Mouse (Mus musculus) embryonic facial prominence, embryonic 12.5 days (tissue): ENCODE results near the gene Ap1s1. TPM values are rescaled to one million over a fixed set of nuclear protein-coding genes. Genes with fewer than 3 reads are reported as not detected.

Source experiments
- ATAC-seq: fragments of 200-750 bp; cut with Nextera tagmentation; 2 replicates; pipeline ENCODE4 v1.8.0; 2017; ENCODE audit not compliant: insufficient number of reproducible peaks, insufficient read depth, low FRiP score, low TSS enrichment
- H3K27ac ChIP-seq: fragments of 300-500 bp; sonication (generic); 2 replicates; pipeline ENCODE4 v1.5.1; 2016; ENCODE audit warnings: mild to moderate bottlenecking
- H3K27me3 ChIP-seq: fragments of 300-500 bp; sonication (generic); 2 replicates; pipeline ENCODE4 v1.6.1; 2016; ENCODE audit warnings: mild to moderate bottlenecking, moderate library complexity
- H3K36me3 ChIP-seq: fragments of 300-500 bp; sonication (generic); 2 replicates; pipeline ENCODE4 v1.6.1; 2016; ENCODE audit warnings: mild to moderate bottlenecking
- H3K4me1 ChIP-seq: fragments of 300-500 bp; sonication (generic); 2 replicates; pipeline ENCODE4 v1.6.1; 2016
- H3K4me2 ChIP-seq: fragments of 300-500 bp; sonication (generic); replicated peaks from 2 replicates; pipeline ENCODE4 v1.6.1; 2016; ENCODE audit warnings: mild to moderate bottlenecking, moderate library complexity
- H3K4me3 ChIP-seq: fragments of 300-500 bp; sonication (generic); 2 replicates; pipeline ENCODE4 v1.5.1; 2016; ENCODE audit warnings: mild to moderate bottlenecking
- H3K9ac ChIP-seq: fragments of 300-500 bp; sonication (generic); 2 replicates; pipeline ENCODE4 v1.6.1; 2016; ENCODE audit warnings: mild to moderate bottlenecking, moderate library complexity
- H3K9me3 ChIP-seq: fragments of 300-500 bp; sonication (generic); 2 replicates; pipeline ENCODE4 v1.6.1; 2016; ENCODE audit warnings: mild to moderate bottlenecking, moderate library complexity
- WGBS: fragments of 180-500 bp; shearing (Covaris S2); methylation state at CpG from one replicate; pipeline ENCODE4 v1.1.7; 2016; 5-methylcytosine and 5-hydroxymethylcytosine counted together
- polyA plus RNA-seq: library from polyadenylated mRNA; unstranded; fragments of >200 nt; fragmentation: Nextera tagmentation; extraction: Ambion mirVana; gene quantifications from 2 replicates; pipeline ENCODE4 v1.2.1, GENCODE M21; 2016

Ap1s1 gene
- polyA plus RNA-seq, 1 experiment from 2014 or later: 175 TPM

DNA sequence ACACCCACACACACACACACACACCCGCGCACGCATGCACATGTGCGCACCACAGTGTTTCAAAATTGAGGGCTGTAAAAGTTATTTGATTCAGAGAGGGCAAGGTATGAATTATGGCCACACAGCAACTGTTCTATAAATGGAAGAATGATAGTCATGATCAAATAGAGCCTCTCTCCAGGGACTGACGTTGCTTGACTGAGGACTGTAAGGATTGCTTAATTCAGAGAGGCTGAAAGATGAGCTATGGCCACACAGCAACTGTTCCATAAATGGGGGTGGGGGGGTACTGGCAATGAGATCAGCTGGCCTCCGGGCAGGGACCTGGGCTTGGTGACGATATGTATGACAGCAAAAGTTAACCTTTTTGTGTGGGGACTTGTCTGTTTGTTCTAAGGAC, 31.3 kb upstream of the Ap1s1 start:
- 90% methylated on average over 7 of the region's 7 CpGs for WGBS
- H3K4me1 ChIP-seq: peaks cover 12% of the 10 kb centered on the region; the same call in 1 of the 2 replicates
- H3K36me3 ChIP-seq: no peaks in the 10 kb centered on the region
- H3K4me3 ChIP-seq: no peak overlapping the region
- no peaks in the 10 kb centered on the region for H3K27me3 ChIP-seq
- ATAC-seq: no peak
- no peak overlapping the region for H3K9ac ChIP-seq
- no peaks in the 10 kb centered on the region for H3K9me3 ChIP-seq
- H3K27ac ChIP-seq: no peak overlapping the region
- H3K4me2 ChIP-seq: no peak overlapping the region

DNA sequence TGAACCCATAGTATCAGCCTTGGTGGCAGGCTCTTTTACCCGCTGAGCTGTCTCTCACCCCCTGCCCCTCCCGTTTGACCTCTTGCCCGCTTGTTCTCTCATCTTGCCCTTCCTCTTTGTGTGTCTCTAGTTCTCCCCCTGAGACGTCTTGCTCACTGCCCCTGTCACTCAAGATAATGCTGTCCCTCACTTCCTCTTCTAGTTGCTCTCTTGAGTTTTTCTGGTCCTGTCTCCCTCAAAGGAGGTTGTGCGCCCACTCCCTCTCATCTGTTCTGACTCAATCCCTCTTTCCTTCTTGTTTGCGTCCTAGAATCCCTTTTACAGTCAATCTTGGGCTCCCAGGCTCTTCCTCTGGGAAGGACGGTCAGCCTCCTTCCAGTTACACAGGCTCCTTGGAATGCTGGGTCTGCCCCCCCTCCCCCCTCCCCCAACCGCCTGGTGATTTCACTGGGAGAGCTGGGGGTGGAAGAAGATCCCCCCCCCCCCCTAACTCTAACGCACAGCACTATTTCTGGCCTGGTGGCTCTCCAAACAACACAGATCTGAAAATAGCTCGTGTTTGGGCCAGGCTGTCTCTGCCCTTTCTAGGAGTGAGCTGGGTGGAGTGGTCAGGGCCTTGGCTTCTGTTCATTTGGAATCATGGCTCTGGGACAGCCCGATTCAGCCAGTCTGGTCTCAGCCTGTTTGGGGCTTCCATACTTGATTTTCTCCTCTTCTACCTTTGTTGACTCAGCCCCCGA, 30.4 kb upstream of the Ap1s1 start:
- Histone ChIP-seq H3K4me3 (no peak overlapping the region), H3K9ac (no peak overlapping the region), H3K9me3 (no peaks in the 10 kb centered on the region), H3K27me3 (no peaks in the 10 kb centered on the region), H3K4me1 (peaks cover 16% of the 10 kb centered on the region; the same call in 1 of the 2 replicates), H3K27ac (0 out of 2 replicates have a peak overlapping the region, but pooled peaks have one; percentile 6), H3K36me3 (no peaks in the 10 kb centered on the region), H3K4me2 (no peak overlapping the region)
- WGBS: 31% methylated on average over 12 of the region's 12 CpGs
- ATAC-seq: no peak

DNA sequence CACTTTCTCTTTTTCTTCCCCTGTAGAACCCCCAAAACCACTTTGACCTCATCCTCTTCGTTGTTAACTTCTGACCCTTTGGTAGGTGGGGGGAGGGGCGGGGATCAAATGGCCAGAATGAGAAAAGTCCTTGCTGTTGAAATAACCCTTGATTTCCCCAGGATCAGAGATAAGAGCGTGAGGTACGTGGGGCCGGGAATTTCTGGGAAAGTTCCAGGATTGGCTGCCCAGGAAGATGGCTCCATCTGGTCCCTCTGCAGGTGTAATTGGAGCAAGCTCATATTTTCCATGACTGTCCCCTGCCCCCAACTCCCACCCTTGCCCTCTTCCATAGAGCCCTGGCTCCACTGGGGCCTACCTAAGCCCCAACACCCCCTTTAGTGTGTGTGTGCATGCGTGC, 29.8 kb upstream of the Ap1s1 start:
- Histone ChIP-seq H3K36me3 (no peaks in the 10 kb centered on the region), H3K9me3 (no peaks in the 10 kb centered on the region), H3K4me1 (peaks cover 16% of the 10 kb centered on the region; the same call in 1 of the 2 replicates), H3K4me3 (no peak overlapping the region), H3K4me2 (no peak overlapping the region), H3K27me3 (no peaks in the 10 kb centered on the region), H3K9ac (no peak overlapping the region), H3K27ac (no peak overlapping the region)
- WGBS: 65% methylated on average over 6 of the region's 6 CpGs
- no peak for ATAC-seq

DNA sequence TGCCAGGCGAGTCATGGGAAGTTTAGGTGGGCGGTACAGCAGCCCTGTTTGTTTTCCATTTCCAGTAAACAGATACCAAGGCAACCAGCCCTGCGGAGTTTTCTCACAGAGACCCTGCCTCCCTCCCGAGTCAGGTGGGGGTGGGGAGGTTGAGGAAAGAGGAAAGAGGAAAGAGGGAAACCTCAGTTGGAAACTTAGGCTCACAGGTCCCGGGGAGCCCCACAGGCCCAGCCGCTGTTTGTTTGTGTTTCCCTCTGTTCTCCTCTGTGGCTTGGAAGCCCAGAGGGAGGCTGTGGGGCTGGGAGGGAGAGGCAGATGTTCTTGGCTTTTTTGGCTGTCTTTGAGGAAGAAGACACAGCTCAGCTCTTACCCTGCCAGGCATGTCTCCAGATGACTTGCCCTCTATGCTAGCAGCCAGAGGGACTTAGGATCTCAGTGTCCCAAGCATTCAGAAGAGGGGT, 28.3 kb upstream of the Ap1s1 start:
- WGBS: 27% methylated on average over 6 of the region's 6 CpGs

DNA sequence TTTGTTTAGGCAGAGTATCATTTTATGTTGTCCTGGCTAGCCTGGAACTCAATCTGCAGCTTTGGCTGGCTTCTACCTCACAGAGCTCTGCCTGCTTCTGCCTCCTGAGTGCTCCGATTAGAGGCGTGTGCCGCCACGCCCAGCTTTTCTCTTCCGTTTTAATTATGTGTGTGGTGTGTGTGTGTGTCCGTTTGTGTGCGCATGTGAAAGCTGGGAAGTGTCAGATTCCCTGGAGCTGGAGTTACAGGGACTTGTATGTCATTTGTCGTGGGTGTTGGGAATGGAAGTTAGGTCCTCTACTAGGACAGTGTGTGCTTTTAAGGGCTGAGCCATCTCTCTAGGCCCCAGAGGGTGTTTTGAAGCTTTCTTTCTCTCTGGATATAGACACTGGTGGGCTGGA, 27.2 kb upstream of the Ap1s1 start:
- no peaks in the 10 kb centered on the region for H3K36me3 ChIP-seq
- H3K4me3 ChIP-seq: no peak overlapping the region
- ATAC-seq: no peak
- H3K4me1 ChIP-seq: peaks cover 12% of the 10 kb centered on the region; the same call in 1 of the 2 replicates
- H3K27me3 ChIP-seq: no peaks in the 10 kb centered on the region
- WGBS: 95% methylated on average over 8 of the region's 8 CpGs
- H3K9me3 ChIP-seq: no peaks in the 10 kb centered on the region
- H3K9ac ChIP-seq: no peak overlapping the region
- no peak overlapping the region for H3K4me2 ChIP-seq
- H3K27ac ChIP-seq: no peak overlapping the region

More for the DNA sequence above, 28.3 kb upstream of the Ap1s1 start:
- Histone ChIP-seq H3K27ac (0 out of 2 replicates have a peak overlapping the region, but pooled peaks have one; percentile 37), H3K4me1 (peaks cover 16% of the 10 kb centered on the region; the same call in 1 of the 2 replicates), H3K36me3 (no peaks in the 10 kb centered on the region), H3K9ac (no peak overlapping the region), H3K27me3 (no peaks in the 10 kb centered on the region), H3K9me3 (no peaks in the 10 kb centered on the region), H3K4me3 (no peak overlapping the region), H3K4me2 (no peak overlapping the region)
- ATAC-seq: no peak

DNA sequence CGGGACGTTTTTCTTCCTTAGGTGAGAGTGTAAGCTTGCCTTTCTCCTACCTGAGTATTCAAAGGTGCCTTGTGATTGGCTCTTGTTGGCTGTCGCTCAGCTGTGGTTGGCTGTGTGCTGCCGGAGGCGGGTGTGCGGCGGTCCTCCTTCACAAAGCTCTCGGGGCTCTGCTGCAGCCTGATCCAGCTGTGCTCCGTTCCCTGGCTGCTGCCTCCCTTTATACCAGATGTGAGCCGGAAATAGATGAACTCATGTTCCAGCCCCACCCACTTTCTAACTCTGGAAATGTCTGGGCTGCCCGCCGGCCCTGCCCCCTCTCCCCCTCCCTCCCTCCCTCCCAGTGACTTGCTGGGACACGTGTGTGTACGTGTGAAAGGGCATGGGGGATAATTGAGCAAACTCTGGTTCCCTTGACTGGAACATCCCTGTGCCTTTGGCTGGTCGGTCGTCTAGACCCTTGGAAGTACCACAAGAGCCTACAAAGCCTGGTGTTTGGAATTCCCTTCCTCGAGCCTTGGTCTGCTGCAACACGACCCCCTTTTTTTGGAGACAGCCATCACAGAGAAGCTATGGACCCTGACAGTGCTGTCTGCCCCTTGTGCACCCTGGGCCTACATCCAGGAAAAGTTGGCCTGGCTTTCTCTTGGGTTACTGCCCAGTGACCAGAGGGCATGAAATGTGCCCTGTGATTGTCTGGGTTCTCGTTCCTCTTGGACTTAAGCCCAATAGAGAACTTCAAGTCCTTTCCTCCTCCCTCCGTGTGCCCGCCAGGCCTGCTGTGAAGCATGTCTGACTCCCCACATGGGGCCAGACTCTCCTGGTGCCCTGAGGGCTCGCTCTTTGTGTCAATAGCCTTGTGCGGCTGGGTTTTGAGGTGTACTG, 26.4 kb upstream of the Ap1s1 start, which contains the start of gene Serpine1:
Gene Serpine1 (minus strand): TSS at position 190 of the 882 bp plus-strand sequence.
- Histone ChIP-seq H3K9me3 (no peaks in the 10 kb centered on the region), H3K9ac (no peak within 1 kb of the TSS), H3K4me3 (peak within 1 kb of the TSS; percentile 28), H3K36me3 (no peaks in the 10 kb centered on the region), H3K4me2 (peak within 1 kb of the TSS; percentile 47), H3K27ac (peak within 1 kb of the TSS; percentile 68), H3K27me3 (no peaks in the 10 kb centered on the region), H3K4me1 (peaks cover 9% of the 10 kb centered on the region; the same call in 1 of the 2 replicates)
- ATAC-seq: peak; percentile 90
- 16% methylated on average over 23 of the region's 23 CpGs for WGBS

DNA sequence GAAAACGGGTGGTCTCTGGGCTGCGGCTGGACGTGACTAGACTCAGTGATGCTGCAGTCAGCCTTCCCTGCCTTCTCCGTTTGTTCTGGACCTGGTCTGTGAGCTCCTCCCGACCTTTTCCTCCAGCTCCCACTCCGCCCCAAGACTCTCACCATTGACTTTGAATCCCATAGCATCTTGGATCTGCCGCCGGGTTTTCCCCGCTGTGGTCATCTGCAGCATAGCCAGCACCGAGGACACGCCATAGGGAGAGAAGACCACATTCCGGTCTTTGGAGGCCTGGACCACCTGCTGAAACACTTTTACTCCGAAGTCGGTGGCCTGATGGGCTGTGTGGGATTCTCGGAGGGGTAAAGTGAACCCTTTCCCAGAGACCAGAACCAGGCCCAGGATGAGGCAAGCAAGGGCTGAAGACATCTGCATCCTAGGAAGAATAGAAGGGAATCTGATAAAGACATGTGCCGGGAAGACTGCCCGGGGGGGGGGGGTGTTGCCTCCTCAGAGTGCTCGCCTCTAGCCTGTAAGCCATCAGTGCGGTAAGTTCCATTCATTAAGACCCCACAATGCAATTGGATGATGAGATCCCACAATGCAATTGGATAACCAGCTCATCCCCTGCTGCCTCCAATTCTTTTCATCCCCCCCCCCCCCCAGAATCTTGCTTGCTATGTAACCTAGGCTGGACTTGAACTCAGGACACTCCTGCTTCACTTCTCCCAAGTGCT, 25.1 kb upstream of the Ap1s1 start:
- Histone ChIP-seq H3K27ac (no peak overlapping the region), H3K36me3 (no peaks in the 10 kb centered on the region), H3K4me2 (peak overlapping the region; percentile 47; the same call in 1 of the 2 replicates), H3K4me1 (peaks cover 9% of the 10 kb centered on the region; the same call in 1 of the 2 replicates), H3K9ac (no peak overlapping the region), H3K27me3 (no peaks in the 10 kb centered on the region), H3K9me3 (no peaks in the 10 kb centered on the region), H3K4me3 (no peak overlapping the region)
- ATAC-seq: no peak
- WGBS: 88% methylated on average over 19 of the region's 19 CpGs

DNA sequence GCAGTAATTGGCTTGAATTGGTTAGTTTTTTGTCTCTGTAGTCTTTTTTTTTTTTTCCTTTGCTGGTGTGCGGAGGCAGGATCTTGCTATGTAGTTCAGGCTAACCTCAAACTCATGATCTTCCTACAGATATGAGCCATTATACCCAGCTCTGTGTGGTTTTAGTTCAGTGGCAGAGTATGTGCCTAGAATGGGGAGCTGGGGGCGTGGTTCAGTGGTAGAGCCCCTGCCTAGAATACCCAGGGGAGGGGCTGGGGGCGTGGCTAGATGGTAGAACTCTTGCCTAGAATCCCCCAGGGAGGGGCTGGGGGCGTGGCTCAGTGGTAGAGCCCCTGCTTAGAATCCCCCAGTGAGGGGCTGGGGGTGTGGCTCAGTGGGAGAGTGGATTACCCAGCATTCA, 22.8 kb upstream of the Ap1s1 start:
- no peak overlapping the region for H3K4me2 ChIP-seq
- H3K4me1 ChIP-seq: peaks cover 9% of the 10 kb centered on the region; the same call in 1 of the 2 replicates
- H3K9me3 ChIP-seq: no peaks in the 10 kb centered on the region
- H3K27ac ChIP-seq: no peak overlapping the region
- ATAC-seq: no peak
- H3K36me3 ChIP-seq: no peaks in the 10 kb centered on the region
- no peak overlapping the region for H3K4me3 ChIP-seq
- no peaks in the 10 kb centered on the region for H3K27me3 ChIP-seq
- H3K9ac ChIP-seq: no peak overlapping the region
- WGBS: 60% methylated on average over 4 of the region's 4 CpGs

DNA sequence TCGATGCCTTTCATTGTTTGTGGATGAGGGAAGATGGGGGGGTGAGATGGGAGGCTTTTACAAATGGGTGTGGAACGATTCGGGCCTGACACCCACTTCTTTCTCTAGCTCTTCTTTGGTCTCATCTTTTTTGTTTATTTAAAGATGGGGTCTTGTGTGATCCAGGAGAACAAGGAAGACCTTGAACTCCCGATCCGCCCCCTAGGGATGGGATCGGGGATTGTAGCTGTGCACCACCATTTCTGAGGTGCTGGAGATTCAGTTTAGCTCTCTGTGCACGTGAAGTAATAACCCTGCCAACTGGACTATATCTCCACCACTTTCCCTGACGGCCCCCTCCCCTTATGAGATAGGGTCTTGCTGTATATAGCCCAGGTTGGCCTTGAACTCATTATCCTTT, 20.0 kb upstream of the Ap1s1 start:
- Histone ChIP-seq H3K27ac (no peak overlapping the region), H3K4me3 (no peak overlapping the region), H3K4me1 (no peaks in the 10 kb centered on the region), H3K27me3 (no peaks in the 10 kb centered on the region), H3K9ac (no peak overlapping the region), H3K9me3 (no peaks in the 10 kb centered on the region), H3K4me2 (no peak overlapping the region), H3K36me3 (no peaks in the 10 kb centered on the region)
- 75% methylated on average over 8 of the region's 8 CpGs for WGBS
- no peak for ATAC-seq

DNA sequence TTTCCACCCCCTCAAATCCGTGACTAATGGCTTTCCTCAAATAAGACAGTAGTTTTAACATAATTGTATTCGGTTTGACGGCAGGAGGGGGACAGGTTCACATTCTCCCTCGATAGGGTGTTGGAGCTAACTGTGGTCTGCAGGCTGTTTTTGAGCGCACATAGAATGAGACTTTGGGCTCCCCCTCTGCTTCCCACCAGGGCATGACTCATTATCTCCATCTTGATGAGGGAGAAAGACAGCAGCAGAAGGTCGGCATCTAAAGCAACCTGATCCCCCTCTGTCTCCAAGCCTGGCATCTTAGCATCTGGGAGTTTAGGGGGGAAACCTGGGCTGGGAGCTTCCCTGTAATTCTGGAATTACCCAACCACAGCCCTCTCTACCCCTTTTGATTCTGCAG, 19.5 kb upstream of the Ap1s1 start:
- no peak for ATAC-seq
- no peaks in the 10 kb centered on the region for H3K36me3 ChIP-seq
- no peak overlapping the region for H3K27ac ChIP-seq
- H3K4me3 ChIP-seq: no peak overlapping the region
- WGBS: 65% methylated on average over 6 of the region's 6 CpGs
- H3K9me3 ChIP-seq: no peaks in the 10 kb centered on the region
- H3K4me1 ChIP-seq: no peaks in the 10 kb centered on the region
- H3K4me2 ChIP-seq: no peak overlapping the region
- H3K27me3 ChIP-seq: no peaks in the 10 kb centered on the region
- no peak overlapping the region for H3K9ac ChIP-seq

DNA sequence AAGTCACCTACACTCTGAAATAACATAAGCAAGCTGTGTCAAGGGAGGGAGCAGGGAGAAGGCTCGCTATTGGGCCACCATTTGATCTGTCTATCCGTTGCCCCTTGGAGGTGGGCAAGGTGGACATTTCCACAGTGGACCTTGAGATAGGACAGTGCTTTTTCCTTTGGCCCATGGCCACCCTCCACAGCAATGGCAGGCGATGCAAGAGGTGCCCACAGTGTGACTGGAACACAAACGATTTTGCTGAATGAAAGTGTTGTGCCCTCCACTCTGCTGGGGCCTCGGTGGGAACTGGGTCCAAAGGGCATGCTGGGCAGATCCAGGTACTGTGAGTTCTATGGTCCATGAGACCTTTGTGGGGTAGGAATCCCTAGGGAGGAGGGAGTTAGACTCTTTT, 16.7 kb upstream of the Ap1s1 start:
- Histone ChIP-seq H3K27ac (no peak overlapping the region), H3K4me2 (no peak overlapping the region), H3K9me3 (no peaks in the 10 kb centered on the region), H3K4me1 (no peaks in the 10 kb centered on the region), H3K9ac (no peak overlapping the region), H3K27me3 (no peaks in the 10 kb centered on the region), H3K36me3 (no peaks in the 10 kb centered on the region), H3K4me3 (no peak overlapping the region)
- WGBS: 81% methylated on average over 5 of the region's 5 CpGs
- ATAC-seq: no peak
